Mouse (Mus musculus) heart, adult 18-20 months (tissue): ENCODE data around the gene Boc. TPM values are rescaled to one million over a fixed set of nuclear protein-coding genes. Genes with fewer than 3 reads are reported as not detected.

Experiments used
- DNase-seq, 2 experiments: peaks; one replicate each; pipeline ENCODE4 v3.0.0; 2021 to 2022; ENCODE audit warnings: mixed read lengths in 1 of 2
- total RNA-seq, 2 experiments: library from RNA; stranded (reverse); gene quantifications; 2 replicates each; pipeline ENCODE4 v1.2.3; 2021

Gene Boc
- total RNA-seq, 2 experiments from 2014 or later = 3.5 to 4.8 TPM

DNA sequence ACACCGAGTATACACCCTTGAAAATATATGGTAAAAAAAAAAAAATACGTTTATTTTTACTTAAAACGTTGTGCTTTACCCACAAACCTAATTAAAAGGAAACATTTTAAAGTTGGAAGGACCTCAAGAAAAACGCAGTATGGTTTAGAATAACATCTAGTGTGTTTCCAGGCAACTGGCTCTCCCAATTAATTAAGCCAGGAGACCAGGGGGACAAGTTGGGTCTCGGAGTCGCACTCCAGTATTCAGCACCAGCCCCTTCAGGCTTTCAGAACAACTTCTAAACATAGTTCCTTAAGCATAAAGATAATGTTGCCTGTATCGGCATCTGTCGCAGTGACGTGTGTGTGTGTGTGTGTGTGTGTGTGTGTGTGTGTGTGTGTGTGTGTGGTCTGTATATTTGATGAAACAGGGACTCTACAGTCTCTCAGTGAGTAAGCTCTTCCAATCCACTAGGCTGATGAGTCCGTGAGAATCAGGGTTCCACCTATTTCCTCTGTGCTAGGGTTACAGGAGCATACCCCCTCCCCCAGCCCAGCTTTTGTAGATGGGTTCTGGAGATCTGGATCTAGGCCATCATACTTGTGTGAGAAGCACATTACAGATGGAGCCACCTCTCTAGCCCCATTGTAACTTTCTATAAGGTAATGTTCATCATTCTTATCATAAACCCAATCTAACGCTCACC lies 31.3 kb downstream of the Boc start:
- no peak for DNase-seq

DNA sequence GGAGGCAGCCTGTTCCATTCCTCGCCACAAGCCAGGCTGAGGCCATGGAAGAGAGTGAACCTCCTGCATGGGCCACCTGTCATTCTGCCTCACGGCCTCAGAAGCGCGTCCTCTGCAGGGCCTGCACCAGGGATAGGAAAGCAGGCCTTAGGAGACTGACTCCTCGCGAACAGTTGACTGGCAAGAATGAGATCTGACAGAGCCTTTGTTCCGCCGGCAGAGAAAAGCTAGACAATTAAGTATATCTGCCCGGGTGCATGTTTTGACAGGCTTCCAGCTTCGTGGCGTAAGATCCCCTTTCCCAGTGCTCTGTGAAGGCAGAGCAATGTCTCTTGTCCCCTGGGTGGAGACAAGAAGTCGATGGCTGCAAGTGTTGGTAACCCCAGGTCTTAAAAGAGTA lies 32.0 kb downstream of the Boc start:
- DNase-seq = no peak

DNA sequence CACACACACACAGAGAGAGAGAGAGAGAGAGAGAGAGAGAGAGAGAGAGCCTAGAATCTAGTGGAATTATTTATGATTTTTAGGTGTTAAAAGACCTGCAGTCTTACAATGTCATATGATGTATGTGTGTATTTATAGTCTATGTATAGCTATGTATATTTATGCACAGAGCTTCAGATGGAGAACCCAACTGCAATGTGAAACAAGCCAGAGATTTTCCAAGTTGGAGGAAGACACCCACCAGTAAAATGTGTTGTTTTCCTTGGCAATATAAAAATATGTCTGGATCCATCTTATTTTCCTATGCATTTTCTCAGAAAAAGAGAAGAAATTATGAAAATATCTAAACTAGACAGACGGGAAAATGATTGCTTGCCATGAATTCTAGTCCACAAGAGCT lies 32.7 kb downstream of the Boc start:
- no peak for DNase-seq

DNA sequence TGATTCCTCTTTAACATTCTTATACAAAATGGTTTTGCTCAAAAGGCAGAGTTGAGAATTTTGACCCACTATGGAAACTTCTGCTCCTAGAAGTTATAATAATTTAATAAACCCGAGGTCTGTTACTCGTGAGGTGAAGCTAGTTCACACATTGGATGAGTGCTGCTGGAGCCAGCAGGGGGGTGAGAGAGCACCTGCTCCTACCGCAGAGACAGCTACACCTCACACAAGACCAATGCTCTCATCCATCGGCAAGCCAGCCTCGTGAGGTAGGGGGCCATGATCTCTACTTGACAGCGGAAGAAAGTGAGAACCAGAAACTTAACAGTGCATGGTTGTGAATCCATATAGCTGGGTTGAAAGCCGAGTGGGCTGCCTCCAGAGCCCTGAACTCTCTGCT lies 35.1 kb downstream of the Boc start:
- no peak for DNase-seq

DNA sequence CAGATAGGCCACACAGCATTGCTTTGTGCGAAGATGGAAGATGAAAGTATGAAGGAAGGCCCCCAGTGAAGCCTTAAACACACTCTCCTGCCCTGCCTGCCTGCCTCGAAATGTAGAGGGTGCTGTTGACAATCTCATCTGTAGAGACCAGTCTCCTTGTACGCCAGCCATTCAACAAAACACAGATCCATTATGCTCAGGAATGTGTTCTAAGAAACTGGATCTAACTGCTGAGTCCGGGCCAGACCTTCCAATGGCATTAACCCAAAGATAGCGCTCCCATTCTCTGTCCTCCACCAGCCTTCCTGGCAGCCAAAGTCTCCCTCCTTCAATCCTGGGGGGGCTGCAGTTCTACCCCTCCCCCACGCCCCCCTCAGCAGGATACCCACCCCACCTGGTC lies 42.2 kb downstream of the Boc start:
- DNase-seq = no peak

DNA sequence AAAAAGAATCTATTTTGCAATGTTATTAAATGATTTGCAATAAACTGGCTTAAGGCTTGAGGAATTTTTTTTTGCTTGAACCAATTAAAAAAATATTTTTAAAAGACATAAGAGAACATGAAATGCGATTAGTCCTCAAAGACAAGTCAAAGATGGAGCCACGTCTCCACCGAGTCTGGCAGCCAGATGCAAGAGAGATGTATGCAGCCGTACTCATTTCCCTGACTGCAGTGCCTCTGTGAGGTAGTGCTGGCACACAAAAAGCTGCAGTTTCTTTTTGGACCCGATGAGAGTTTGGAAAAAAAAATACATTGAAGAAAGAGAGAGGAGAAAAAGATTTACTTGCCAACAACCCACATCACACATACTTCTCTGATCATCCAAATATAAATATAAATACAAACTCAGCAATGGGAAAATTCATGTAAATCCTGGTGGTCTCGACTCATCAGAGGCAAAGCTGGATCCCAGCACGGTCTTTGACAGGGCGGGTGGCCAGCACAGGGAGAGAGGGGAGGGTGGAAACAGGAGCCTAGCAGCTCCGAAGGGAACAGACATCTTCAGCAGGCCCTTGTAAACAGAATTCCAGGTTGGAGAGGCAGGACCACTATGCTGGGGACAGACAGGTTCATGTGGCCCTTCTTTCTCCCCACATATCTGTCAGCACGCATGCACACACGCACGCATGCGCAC lies 48.0 kb downstream of the Boc start:
- DNase-seq = no peak

DNA sequence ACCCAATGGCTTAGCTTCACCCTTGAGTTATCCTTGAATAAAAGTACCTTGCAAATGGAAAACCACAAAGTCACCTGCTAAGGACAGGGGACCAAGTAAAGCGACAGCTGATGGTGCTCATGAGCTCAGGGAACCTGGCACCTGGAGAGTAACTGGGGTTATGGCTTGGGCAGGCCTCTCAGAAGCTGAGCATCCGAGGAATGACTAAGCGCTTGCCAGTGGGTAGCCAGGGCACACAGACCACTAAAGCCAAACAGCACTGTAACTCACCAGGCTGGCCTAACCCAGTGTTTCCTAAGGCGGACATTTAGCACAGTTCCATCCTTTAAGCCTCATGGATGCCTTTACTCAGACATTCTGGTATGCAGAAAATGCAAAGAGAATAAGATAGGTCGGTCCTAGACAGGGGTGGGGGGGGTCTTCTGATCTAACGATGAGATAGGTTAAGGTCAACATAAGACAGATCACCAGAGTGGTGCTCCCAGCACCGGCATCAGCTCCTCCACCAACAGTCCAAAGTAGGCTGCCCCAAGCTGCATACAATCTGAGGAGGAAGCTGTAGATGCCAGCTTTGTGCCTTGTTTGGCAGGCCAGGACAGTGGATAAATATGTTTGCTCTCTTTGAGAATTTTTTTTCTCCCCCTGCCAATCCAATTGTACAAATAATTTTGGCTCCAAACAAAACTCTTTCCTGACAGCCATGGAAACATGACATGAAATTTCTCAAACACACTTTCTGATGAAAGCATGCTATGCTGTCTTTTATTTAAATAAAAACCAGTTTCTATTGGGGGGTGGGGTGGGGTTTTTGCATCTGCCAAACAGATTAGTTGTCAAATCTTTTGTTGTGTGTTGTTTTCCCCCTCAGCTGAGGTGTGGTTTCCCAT lies 49.0 kb downstream of the Boc start:
- DNase-seq = no peak

DNA sequence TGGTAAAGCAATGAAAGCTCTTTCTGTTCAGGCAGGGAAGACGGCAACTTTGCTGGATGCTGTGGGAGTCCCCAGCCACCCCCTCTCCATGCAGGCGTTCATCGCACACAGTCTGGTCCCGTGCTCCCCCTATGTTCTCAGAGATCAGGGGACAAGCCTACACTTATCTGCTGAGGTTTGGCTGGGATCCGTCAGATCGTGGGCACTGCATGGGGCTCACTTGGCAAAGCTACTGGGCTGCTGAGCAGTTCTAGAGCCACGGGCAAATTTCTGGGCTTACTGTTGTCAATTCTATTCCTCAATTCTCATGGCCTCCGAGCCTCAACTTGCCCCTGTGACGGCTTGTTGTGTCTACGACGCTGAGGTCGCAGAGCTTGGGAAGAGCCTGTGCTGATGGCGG lies 49.9 kb downstream of the Boc start:
- no peak for DNase-seq

DNA sequence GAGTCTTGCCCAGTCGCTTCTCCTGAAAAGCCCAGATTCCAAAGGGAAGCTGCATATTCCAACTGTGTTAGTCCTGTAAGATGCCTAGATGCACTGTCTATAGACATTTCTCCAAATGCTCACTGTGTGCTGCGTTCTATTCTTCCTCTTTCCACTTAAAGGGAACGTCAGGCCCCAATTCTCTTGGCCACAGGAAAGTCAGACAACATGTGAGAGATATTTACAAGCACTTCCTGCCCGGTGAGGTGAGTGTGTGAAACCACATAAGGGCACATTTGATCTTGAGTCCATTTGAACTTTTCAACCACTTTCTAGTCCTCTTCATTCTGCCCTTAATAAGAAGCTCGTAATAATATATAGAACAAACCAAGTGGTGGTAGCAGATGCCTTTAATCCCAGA lies 50.7 kb downstream of the Boc start:
- no peak for DNase-seq

DNA sequence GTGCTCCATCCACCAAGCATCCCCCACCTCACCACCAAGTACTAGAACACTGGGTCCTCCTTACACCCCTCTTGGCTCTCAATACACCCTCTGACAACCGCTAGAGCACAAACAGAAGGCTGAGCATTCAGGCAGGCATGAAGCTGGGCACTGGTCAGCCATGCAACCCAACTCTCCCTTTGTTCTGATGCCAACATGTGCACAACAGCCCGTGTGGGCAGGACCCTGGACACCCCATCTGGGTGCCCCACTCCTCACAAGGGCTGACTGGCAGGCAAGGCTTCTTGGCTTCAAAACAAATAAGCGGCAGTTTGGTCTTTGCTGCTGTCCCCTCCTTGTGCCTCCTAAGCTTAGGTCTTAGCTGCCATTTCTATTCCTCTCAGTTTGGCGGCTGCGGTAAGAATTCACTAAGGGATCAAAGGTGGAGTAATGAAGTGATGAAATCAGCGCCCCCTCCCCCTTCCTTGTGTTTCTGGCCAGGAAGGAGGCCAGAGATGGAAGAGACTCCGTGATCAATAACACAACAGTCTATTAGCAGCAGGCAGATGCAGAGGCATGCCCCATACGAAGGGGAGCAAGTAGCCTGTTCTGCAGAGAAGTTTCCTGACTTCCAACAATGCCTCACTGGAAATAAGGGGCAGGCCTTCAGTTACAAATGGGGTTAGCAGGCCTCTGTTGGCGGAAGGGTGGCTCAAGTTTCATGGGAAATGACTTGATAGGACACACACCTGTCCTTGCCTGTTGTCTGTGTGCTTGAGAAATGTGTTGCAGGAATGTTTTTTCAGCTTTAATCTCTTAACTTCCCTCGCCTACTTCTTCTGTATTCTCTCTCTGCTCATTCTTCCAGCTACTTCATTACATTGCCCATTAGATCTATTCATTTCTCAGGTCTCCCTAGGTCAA lies 51.4 kb downstream of the Boc start:
- DNase-seq = no peak

DNA sequence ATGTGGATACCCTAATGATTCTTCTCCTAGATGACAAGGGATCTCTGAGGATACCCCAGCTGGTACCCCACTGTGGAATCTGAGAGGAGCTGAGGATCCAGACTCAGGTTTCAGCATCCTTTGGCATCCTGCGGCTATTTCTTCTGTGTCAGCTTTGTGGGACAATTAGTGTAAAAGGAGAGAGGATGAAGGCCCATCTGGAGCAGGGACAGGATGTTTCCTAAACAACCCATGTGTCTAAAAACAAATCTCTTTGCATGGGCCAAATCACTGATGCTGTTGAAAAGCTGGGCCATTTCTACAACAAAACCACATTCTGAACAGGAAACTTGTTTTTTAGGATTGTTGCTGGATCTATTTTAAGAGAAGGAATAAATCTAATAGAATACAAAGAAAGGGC lies 53.5 kb downstream of the Boc start:
- DNase-seq = peak in 1 of 2 experiments; percentile 12

DNA sequence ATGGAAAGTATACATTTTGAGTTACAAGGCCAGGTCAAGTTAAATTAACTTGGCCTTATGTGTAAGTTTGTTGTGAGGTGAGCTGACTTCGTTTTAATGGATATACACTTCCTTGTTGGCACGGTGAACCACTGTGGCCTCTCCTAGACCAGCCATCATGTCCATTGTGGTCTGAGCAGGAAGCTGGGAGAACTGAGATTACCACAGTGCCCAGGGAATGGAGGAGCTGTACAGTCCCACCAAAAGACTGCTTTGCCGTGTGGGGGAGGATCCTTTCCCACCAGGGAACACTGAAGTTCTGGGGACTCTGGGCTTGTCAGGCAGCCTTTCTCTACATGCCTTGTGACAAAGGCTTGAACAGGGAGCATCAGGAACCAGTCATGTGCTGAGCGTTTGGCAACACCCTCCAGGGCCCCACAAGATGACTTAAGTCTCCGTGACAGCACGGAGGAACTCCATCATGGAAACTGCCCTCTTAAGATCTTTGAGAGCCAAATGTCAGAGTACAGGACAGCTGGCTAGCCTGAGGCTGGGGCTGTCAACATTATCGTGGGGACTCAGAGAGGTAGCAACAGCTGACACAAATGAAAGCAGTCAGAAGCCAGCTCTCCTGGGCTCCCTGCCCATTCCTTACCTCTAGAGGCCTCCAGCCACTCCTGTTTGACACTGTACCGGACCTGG lies 55.7 kb downstream of the Boc start:
- peak; percentile 38 to 48 for DNase-seq

DNA sequence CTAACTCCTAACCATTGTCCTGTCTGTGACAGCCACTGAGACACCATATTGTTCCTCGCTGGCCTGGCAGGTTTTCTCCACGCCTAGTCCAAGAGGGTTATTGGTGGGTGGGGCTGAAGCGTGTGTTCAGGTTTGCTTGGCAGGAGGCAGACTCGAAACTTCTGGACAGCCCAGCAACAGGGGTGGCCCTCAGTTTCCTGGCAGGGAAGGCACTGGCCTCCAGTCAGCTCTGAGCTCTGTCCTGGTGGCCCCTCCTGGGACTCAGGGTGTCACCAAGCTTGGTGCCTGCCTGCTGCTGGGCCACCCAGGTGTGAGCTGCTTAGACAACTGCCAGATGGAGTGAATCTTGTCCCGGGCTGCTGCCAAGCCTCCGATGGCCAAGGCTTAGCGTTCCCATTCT lies 56.4 kb downstream of the Boc start:
- peak; percentile 41 to 54 for DNase-seq

DNA sequence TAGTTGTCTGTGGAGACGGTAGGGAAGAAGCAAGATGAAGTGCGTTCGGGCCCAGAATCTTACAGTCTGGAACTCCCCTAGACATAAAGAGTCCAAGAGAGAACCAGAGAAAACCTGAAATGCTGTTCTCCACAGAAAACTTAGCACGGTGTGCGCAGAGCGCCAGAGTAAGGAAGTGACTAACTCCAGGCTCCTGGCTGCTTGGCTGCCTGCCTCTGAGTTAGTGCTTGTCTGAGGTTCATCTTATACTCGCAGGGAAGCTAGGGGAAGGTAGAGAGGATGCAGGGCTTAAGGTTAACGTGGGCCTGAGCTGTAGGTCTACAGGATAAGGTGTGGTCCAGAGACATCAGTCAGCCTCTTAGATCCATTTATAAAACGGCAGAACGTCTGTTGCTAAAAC lies 56.9 kb downstream of the Boc start:
- no peak for DNase-seq

DNA sequence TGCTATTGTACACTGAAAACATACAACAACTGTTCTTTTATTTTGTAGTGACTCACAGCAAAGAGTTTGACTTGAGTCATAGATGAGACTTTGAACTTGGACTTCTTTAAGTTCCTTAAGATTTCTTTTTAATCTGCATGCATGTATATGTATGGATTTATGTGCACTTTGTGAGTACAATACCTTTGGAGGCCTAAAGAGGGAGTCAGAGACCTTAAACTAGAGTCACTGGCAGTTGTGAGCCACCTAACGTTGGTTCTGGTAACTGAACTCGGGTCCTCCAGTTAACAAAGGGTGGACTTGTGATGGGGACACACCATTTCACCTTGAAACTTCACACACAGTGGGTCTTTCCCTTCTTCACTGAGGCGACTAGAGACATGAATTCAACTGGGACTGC lies 60.2 kb downstream of the Boc start:
- DNase-seq = no peak

DNA sequence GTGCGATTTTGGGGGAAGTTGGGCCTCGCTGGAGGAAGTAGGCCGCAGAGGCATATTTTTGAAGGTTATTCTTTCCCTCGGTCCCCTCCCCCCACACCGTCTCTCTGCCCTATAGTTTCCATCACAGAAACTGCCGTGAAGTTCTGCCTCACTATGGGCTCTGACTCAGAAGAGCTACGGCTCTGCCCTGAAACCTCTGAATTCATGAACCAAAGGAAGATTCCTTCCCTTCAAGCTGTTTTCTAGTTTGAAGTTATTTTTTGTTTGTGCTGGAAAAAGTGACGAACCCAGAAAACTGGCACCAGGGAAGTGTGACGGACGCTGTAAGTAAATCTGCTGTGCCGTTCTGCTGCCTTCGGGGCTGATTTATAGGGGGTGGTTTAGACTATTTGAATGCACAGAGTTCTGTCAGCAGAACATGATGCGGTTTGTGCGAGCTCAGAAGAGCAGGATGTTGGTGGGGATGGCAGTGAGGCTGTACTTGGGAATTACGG lies 61.7 kb downstream of the Boc start:
- DNase-seq = no peak

DNA sequence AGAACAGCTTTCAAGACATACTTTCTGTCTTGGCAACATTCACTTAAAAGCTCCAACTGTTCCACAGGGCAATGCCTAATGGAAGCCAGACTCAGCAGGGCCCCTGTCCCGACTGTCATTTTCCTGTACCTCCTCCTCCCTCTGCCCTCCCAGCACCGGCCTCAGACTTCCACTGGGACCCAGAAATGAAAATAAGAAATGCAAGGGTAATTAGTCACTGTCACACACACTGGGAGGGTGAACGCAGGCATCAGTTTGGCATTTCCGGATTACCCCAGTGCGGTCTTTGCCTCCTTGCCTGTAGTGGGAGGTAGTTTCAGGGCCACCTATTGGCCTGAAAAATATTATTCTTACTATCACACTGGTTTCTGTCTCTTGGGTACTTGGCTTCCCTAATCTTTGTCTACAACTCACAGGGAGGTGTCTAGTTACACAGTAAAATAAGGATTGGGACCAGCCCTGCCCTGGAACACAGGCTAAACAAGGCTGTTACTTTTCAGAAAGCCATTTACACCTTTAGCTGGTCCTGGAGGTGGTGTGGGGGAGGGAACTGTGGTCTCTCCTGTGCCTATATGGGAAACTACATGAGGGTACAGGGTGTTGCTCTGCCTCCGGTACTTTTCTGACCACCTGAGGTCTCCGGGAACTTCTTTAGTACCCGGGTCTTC lies 64.1 kb downstream of the Boc start:
- DNase-seq = peak in 1 of 2 experiments; percentile 12

DNA sequence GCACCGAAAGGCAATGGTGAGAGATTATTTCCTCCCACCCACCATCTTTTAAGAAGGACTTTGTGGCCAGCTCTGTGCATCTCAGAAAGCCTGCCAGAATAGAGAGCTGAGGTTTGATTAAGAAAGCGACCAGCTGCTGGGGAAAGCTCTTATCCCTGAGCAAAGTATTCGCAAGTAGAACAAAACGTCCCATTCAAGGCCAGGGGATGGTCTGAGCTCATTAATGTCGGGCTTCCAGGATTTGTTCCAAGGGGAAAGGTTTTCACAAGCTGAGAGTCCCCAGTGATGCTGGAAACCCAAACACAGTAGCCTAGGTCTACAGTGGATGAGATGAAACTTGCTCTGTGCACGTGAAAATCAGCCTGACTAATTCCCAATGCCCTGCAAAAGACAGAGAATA lies 64.8 kb downstream of the Boc start:
- peak; percentile 67 to 81 for DNase-seq

DNA sequence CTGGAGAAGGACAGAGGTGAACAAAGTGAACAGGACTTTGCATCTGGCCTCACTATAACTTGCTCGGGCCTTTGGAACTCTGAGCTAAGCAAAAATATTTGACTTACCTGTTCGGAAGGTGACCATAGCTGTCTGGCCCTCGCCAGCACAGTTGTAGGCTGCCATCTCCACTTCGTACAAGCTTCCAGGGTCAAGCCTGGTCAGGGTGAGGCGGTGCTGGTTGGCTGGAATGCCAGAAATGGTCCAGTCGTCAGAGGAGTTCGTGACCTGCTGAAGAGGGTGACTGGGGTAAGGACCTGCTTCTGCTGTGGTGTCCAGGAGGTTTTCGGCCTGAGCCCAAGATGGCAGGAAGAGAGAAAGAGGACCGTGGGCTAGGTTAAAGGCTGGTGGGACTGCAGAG lies 66.0 kb downstream of the Boc start:
- DNase-seq = no peak

DNA sequence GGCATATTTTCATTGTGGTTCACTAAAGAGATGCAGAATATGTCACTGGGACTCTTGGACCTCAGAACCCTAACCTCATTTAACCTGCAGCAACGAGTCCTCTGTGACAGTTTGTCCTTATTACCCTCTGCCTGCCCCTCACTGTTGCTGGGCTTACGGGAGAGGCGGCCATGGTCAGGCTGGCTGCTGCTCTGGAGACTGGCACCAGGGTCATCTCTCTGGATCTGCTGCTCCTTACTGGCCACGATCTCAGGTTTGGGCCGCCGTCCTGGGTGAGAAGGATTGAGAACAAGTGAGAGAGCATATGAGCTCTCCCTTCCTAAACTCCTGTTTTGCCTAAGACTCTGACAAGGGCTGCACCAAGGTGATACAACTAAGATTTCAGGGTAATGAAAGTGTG lies 66.5 kb downstream of the Boc start:
- no peak for DNase-seq

DNA sequence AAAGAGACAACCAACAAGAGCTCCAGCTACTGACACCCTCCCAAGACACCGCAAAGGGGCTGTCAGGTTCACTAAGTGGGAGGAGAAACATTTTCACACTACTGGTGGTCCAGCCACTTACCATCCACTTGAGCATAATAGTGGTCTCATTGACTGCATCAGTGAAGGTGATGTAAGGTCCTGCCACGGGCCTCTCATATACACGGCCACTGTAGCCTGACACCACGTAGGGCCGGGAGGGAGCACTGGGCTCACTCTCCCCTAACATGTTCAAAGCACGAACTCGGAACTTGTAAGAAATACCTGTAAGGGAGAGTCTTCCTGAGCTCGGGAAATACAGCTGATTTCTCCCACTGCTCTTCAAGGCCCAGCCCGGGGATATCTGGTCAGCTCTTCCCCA lies 67.6 kb downstream of the Boc start:
- DNase-seq = no peak
